Mouse (Mus musculus) mouse trophoblast stem cell (cell line): ENCODE data around the gene Pax6.

Experiments
- in situ Hi-C, 2 experiments: fragments of 300-500 bp; cut with MseI, MboI; formaldehyde crosslinking; loops; 2 replicates in 1 of 2; 3 replicates in 1 of 2; pipeline ENCODE4 v1.15.1; 2025

The Pax6 gene

DNA sequence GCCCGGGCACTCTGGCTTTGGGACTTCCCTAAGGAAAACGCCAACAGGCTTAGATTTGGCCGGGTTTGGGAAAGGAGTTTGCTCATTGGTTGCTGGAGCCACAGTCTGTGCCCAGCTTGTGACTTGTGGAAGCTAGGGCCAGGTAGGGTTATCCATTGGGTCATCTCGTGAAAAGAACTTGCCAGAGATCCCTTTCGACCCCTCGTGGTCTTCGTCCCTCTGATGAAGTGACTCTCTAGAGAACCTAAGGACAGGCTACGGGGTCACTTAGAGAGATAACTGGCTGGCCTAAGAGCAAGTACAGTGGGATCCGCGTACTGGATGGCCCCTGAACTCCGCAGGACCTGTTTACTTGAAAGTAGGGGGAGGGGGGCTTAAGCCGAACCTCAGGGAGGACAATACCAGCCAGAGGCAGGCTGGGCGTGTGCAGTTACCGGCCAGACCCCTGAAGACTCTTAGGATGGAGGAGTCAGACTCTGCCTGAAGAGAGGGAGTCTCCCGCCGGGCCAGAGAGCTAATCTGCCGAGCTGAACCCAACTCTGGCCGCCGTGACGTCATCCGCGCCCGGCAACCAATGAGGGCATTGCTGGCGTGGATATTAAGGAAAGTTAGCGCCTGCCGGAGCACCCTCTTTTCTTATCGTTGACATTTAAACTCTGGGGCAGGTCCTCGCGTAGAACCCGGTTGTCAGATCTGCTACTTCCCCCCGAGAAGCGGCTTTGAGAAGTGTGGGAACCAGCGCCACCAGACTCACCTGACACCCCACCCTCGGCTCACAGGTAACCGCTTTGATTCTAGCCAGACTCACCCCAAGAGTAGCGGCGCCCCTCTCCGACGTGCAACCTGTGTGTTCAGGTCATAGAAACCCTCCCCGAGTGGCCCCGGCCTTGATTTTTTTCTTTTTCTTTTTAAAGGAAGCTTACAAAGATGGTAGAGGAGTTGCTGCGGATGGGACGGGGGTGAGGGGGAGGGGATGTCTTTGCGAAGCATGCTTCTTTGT lies at the start of gene Pax6:
Pax6 (plus strand) TSS at position 630 of the 1,000 bp plus-strand sequence.
- in situ Hi-C loops, result no loop called here

DNA sequence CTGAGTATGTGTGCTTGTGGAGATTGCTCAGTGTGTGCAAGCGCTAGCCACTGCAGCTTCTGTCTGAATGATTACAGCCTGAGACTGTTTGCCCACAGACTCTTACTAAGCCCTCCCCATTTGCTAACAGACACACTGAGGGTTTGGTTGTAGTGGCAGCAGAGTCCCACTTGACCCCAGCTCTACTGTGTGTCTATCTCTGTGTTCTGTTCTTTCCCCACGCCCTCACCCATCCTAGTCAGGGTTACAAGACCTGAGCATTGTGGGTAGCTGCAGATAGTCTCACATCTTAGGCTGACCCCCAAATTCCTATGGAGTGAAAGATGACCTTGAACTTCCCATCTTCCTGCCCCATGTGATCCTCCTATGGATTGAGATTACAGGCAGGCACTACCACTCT lies 19.8 kb upstream of the Pax6 start:
- in situ Hi-C loops, result no loop called here

- in situ Hi-C loops, result no loop called here
Observed at GRCm38 (mm10) chr2:105656456-105656855, 12.2 kb upstream of the Pax6 start.

DNA sequence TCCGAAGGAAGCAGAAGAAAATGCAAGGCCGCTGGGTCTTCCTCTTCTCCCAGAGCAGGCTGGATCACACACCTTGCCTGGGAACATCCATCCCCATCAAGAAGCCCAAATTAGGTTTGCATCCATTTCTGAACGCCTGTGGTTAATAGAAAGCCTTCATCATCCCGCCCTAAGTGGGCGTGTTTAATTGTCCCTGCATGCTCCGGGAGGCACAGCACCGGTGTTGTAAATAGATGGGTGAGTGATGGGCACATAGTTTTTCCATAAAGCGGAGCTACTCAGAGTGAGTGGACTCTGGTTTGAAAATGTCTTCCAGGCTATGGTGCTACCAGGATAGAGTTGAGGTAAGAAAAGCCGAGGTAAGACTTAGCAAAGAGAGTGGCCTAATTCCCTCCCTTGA lies 9.3 kb upstream of the Pax6 start:
- in situ Hi-C loops, result no loop called here

- in situ Hi-C loops, result no loop called here
Observed at GRCm38 (mm10) chr2:105659926-105660873, 8.5 kb upstream of the Pax6 start.

GRCm38 (mm10) chr2:105660874-105661622 lies 7.7 kb upstream of the Pax6 start:
- in situ Hi-C loops, result no loop called here

GRCm38 (mm10) chr2:105661623-105662066 lies 7.1 kb upstream of the Pax6 start:
- in situ Hi-C loops, result no loop called here

GRCm38 (mm10) chr2:105662121-105662520 lies 6.6 kb upstream of the Pax6 start:
- in situ Hi-C loops, result no loop called here

GRCm38 (mm10) chr2:105662606-105663005 lies 6.1 kb upstream of the Pax6 start:
- in situ Hi-C loops, result no loop called here

- in situ Hi-C loops, result no loop called here
Observed at GRCm38 (mm10) chr2:105663101-105663511, 5.6 kb upstream of the Pax6 start.

GRCm38 (mm10) chr2:105664996-105665395 lies 3.7 kb upstream of the Pax6 start:
- in situ Hi-C loops, result no loop called here

GRCm38 (mm10) chr2:105665491-105666250 lies 3.0 kb upstream of the Pax6 start:
- in situ Hi-C loops, result no loop called here

DNA sequence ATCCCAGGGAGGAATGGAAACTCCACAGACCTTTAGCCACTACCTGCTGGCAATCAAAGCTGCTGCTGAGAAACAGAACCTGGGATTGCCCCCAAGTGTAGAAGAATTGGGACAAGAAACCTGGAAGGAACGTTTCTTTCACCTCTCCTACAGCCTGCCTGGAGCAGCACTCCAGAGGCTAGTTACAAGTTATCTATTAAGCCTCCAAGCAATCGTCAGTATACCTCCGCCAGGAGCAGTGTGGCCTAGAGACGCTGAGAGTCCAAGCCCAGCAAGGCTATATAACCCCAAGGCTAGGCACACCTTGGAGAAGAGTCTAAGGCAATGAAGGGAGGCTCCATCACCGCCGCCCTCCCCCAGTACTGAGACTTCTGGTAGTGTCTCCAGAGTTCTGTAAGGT lies 2.4 kb upstream of the Pax6 start:
- in situ Hi-C loops, result no loop called here

DNA sequence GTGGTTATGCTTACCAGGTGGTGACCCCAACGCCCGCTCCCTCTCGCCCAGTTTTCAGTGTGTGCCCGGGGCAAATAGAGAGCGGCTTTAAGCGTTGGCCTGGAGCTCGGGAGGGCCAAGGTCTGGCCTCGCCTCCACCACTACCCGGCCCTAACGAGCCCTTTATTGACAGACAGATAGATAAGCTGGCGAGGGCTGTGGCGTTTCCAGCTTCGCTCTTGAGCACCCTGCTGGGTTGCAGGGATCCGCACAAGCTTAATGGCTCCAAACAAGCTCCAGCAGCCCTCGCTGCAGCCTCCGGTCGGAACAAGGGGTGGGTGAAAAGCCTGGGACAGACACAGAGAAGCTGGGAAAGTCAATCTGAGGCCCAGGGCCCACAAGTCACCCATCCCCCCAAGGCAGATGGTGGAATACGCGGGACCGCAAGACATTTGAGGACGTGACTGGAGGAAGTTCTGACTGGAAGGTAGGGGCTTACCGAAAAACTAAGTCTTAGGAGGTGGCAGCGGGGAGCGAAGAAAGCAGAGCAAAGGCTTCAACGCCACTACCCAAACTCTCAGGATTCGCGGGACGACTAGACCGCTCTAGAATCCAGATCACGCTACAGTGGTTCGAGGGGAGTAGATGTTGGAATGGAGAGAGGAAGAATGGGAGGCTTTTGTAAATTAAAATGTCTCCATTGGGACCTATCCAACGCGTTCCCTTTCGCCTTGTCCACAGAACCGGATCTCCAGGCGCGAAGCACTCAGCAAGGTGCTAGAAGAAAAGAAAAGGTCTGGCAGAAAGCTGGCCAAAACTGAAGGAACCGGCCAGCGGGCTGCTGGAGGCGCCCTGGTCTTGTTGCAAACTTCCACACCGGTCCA lies 1.7 kb upstream of the Pax6 start:
- in situ Hi-C loops, result no loop called here

GRCm38 (mm10) chr2:105667626-105667950 lies 1.1 kb upstream of the Pax6 start:
- in situ Hi-C loops, result no loop called here

GRCm38 (mm10) chr2:105669371-105669861 lies 716 bp downstream of the Pax6 start:
- in situ Hi-C loops, result no loop called here

- in situ Hi-C loops, result no loop called here
Observed at GRCm38 (mm10) chr2:105669881-105670730, 1.4 kb downstream of the Pax6 start.

DNA sequence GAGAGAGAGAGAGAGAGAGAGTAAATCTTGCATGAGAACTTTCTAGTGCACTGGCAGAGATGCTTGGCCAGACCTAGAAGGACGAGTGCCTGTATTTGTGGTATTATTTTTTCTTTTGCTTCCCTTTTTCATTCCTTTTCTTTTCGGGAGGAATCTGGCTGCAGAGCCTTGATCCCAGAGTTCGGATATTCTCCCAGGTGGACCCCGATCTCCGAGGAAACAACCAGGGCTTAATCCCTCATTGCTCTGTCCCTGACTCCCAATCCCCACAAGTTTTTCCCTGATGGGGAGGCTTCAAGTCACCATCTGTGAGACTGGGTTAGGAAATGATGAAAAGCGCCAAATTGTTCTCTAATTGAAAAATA lies 2.0 kb downstream of the Pax6 start:
- in situ Hi-C loops, result no loop called here
